Mouse (Mus musculus): Measurements from ENCODE around the gene Pi4k2a.

DNA sequence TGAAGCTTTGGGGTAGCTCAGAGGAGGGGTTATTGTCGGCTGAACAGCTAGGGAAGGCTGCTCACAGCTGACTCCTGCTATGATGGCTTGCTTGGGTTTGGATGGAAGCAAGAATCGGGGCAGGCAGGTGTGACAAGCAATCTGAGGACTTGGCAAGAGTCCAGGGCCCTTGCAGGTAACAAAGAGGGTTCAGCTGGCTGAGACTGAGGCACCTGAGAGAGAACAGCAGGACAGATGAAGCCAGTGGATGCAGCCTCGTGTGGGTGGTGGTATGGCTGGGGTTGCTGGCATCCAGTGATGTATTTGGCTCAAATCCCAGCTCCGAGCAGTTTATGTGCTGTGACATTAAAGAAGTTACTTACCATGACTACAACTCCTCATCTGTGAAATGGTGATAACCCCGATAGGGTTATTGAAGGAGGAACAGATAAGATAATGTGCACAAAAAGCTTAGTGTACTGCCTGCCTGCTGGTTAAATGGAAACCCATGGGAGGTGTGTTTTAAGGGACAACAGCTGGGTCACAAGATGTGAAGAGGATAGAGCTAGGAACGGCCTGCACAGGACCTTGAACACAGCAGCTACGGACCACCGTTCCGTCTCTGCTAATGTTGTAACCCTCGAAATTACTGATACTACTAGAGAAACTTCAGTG, 79.2 kb downstream of the Pi4k2a start:
- TF ChIP-seq POLR2A (IDR thresholded peaks at IDR 0.05; ENCODE audit: borderline replicate concordance, control insufficient read depth, low read depth, low read length) = no peak
- TF ChIP-seq CTCF (IDR thresholded peaks at IDR 0.05; ENCODE audit: control insufficient read depth, insufficient read depth, low read length) = no peak
